Mouse (Mus musculus) intestine, embryonic 16.5 days (tissue): ENCODE data around the gene Stard13. TPM values are rescaled to one million over a fixed set of nuclear protein-coding genes. Genes with fewer than 3 reads are reported as not detected.
A peak's percentile ranks its signal among the peaks of the same experiment; 100 is the strongest.

Experiments used
- ATAC-seq: fragments of 200-750 bp; cut with Nextera tagmentation; 2 replicates; pipeline ENCODE4 v1.8.0; 2017; ENCODE audit warnings: moderate TSS enrichment, moderate library complexity
- H3K27ac ChIP-seq: fragments of 300-500 bp; sonication (generic); 2 replicates; pipeline ENCODE4 v1.5.1; 2014; ENCODE audit warnings: mild to moderate bottlenecking, low read length
- H3K27me3 ChIP-seq: fragments of 300-500 bp; sonication (generic); replicated peaks from 2 replicates; pipeline ENCODE4 v1.6.1; 2014; ENCODE audit warnings: low read length, control low read depth, mixed read lengths; ENCODE audit not compliant: control insufficient read depth, insufficient read depth
- H3K36me3 ChIP-seq: fragments of 300-500 bp; sonication (generic); 2 replicates; pipeline ENCODE4 v1.6.1; 2014; ENCODE audit warnings: low read length, control low read depth; ENCODE audit not compliant: control insufficient read depth, insufficient read depth
- H3K4me1 ChIP-seq: fragments of 300-500 bp; sonication (generic); 2 replicates; pipeline ENCODE4 v1.6.1; 2014; ENCODE audit warnings: low read length, control low read depth, mixed read lengths; ENCODE audit not compliant: control insufficient read depth, insufficient read depth
- H3K4me2 ChIP-seq: fragments of 300-500 bp; sonication (generic); 2 replicates; pipeline ENCODE4 v1.6.1; 2014; ENCODE audit warnings: low read depth, low read length, control low read depth
- H3K4me3 ChIP-seq: fragments of 300-500 bp; sonication (generic); 2 replicates; pipeline ENCODE4 v1.5.1; 2014; ENCODE audit warnings: mild to moderate bottlenecking, low read length
- H3K9ac ChIP-seq: fragments of 300-500 bp; sonication (generic); 2 replicates; pipeline ENCODE4 v1.6.1; 2014; ENCODE audit warnings: low read depth, low read length
- H3K9me3 ChIP-seq: fragments of 300-500 bp; sonication (generic); 2 replicates; pipeline ENCODE4 v1.6.1; 2016; ENCODE audit warnings: low read length, control low read depth; ENCODE audit not compliant: control insufficient read depth
- WGBS: fragments of 180-500 bp; shearing (Covaris S2); extraction: QIAGEN DNeasy Blood & Tissue Kit; methylation state at CpG from one replicate; pipeline ENCODE4 v1.1.7; 2014; 5-methylcytosine and 5-hydroxymethylcytosine counted together
- polyA plus RNA-seq: library from polyadenylated mRNA; unstranded; fragments of >200 nt; fragmentation: Nextera tagmentation; extraction: Ambion mirVana; gene quantifications from 2 replicates; pipeline ENCODE4 v1.2.1, GENCODE M21; 2015

Gene Stard13
- polyA plus RNA-seq, 1 experiment from 2014 or later = 10.7 TPM

DNA sequence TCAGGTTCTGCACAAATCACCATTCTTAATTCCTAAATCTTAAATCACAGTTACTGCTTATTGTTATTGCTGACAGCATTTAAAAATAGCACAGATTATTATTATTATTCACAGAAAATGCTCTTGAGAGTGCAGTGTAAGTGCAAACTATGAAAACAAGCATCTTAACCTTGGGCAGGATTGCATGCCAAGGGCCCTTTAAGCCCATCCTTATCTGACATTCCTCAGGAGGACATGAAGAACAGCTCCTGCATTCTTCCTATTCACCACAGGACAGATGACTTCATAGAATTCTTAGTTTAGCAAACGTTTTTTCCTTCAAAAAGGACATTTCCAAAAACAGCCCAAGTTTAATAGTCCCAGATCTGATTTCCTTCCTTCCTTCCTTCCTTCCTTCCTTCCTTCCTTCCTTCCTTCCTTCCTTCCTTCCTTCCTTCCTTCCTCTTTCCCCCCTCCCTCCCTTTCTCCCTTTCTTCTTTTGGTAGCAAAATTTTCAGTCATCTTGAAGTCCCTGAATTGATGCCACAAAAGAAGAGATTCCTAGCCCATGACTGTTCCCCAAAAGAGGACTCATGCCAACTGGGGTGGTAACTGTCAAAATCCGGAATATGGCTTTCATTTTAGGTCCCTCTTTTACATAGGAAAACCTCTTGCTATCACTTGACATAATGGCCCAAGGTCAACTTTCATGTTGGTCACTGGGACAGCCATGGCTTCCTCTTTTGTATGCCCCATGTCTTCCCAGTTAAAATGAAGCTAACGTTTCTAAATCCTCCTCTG lies 140.6 kb downstream of the Stard13 start:
- H3K36me3 ChIP-seq = peaks cover 7% of the 10 kb centered on the region
- H3K9me3 ChIP-seq = no peaks in the 10 kb centered on the region
- ATAC-seq = no peak
- H3K9ac ChIP-seq = no peak overlapping the region
- H3K27me3 ChIP-seq = no peaks in the 10 kb centered on the region
- H3K4me1 ChIP-seq = peaks cover 5% of the 10 kb centered on the region
- no peak overlapping the region for H3K27ac ChIP-seq
- H3K4me3 ChIP-seq = no peak overlapping the region
- WGBS = 70% methylated on average over 3 of the region's 3 CpGs
- no peak overlapping the region for H3K4me2 ChIP-seq

DNA sequence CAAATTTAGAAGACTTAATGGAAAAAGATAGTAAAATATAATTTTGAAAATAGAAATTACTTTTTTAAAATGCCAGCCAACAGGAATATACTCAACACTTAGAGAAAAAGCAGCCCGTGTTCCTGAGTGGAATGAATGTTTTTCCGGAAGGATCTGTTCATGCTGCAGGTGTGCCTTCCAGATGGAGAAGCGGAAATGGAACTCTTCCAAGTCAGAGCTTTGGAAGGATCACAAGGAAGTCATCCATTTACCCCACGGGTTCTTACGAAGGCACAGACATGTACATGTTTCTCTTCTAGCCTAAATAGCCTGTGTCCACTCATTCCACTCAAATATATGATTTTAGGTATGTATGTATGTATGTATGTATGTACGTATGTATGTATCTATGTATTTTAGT lies 142.6 kb downstream of the Stard13 start:
- H3K4me3 ChIP-seq = no peak overlapping the region
- no peak overlapping the region for H3K9ac ChIP-seq
- no peak overlapping the region for H3K4me2 ChIP-seq
- 76% methylated on average over 6 of the region's 6 CpGs for WGBS
- H3K36me3 ChIP-seq = peaks cover 7% of the 10 kb centered on the region
- H3K27me3 ChIP-seq = no peaks in the 10 kb centered on the region
- H3K4me1 ChIP-seq = peaks cover 12% of the 10 kb centered on the region
- ATAC-seq = no peak
- no peaks in the 10 kb centered on the region for H3K9me3 ChIP-seq
- H3K27ac ChIP-seq = no peak overlapping the region

DNA sequence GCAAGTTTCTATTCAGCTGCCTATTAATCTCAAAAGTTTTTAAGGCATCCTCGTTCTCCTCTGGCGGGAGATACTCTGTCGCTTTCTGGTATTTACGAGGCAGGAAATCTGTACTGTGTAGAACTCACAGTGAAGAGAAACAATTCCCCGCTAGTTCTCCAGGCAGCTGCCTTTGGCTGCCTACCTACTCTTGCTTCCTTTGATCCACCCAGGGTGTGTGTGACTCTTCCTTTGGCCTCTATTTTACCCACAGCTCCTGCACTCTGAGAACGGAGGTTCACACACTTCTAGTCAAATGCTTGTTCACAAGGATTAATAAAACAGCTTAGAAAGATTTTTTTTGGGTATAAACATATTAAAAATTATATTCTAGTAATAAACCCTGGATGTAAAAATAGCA lies 144.4 kb downstream of the Stard13 start:
- Histone ChIP-seq H3K9me3 (no peaks in the 10 kb centered on the region), H3K27me3 (no peaks in the 10 kb centered on the region), H3K27ac (no peak overlapping the region), H3K4me1 (peaks cover 10% of the 10 kb centered on the region), H3K4me3 (no peak overlapping the region), H3K4me2 (no peak overlapping the region), H3K36me3 (peaks cover 7% of the 10 kb centered on the region), H3K9ac (no peak overlapping the region)
- WGBS = 43% methylated on average over 6 of the region's 6 CpGs
- no peak for ATAC-seq

DNA sequence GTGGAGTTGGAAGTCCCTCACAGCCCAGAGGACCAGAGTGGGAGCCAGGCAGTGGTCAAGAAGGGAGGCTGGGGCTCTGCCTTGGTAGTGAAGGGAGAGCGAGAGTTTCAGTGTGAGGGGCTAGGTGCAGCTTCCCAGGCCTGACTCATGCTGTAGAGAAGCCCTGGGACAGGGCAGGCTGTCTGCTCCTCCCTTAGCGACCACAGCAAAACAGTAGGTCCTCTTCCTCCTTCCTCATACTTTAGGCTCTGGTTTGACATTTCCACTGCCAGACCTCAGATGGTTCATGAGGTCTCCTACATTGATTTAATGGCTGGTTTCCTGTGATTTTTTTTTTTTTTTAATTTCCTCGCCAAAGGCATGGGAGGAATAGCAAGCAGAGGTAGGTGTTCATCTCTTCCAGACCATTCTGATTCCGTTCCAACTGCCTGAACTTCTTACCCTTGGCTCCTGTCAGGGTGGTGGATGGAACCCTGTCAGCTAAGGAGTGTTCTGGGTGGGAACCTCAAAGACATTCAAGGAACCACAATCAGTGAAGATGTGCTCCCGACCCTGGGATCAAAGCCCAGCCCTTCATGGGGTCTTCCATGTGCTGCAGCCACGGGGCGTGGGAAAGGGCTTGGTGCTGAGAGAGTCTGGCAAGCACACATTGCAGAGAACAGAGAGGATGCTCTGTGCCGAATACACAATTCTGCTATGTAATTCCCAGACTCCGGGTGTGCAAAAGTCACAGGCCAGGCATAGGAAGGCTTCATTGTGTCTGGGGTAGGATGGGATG lies 147.0 kb downstream of the Stard13 start:
- peak overlapping the region; percentile 49; the same call in 1 of the 2 replicates for H3K27ac ChIP-seq
- H3K9ac ChIP-seq = no peak overlapping the region
- no peaks in the 10 kb centered on the region for H3K27me3 ChIP-seq
- H3K4me2 ChIP-seq = no peak overlapping the region
- H3K36me3 ChIP-seq = no peaks in the 10 kb centered on the region
- H3K9me3 ChIP-seq = no peaks in the 10 kb centered on the region
- 69% methylated on average over 9 of the region's 9 CpGs for WGBS
- no peak for ATAC-seq
- H3K4me3 ChIP-seq = no peak overlapping the region
- peaks cover 10% of the 10 kb centered on the region for H3K4me1 ChIP-seq

DNA sequence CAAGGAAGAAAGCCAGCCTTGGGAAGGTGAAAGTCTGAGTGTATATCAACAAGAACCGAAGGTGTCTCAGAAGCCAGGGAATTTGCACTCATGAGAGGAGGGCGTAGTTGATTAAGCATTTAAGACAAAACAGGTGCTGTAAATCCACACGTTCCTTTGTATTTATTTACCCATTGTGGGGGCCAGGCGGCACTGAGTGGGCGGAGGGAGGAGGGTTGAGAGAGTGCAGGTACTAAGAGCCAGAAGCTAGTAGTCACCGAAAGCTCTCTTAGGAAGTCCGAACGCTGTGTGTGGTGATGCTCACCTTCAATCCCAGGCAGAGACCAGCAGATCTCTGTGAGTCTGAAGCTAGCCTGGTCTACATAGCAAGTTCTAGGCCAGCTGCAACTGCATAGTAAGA lies 147.9 kb downstream of the Stard13 start:
- H3K4me3 ChIP-seq = no peak overlapping the region
- no peak for ATAC-seq
- no peak overlapping the region for H3K27ac ChIP-seq
- H3K36me3 ChIP-seq = no peaks in the 10 kb centered on the region
- H3K27me3 ChIP-seq = no peaks in the 10 kb centered on the region
- 70% methylated on average over 8 of the region's 8 CpGs for WGBS
- no peaks in the 10 kb centered on the region for H3K9me3 ChIP-seq
- peaks cover 10% of the 10 kb centered on the region for H3K4me1 ChIP-seq
- H3K4me2 ChIP-seq = no peak overlapping the region
- no peak overlapping the region for H3K9ac ChIP-seq

DNA sequence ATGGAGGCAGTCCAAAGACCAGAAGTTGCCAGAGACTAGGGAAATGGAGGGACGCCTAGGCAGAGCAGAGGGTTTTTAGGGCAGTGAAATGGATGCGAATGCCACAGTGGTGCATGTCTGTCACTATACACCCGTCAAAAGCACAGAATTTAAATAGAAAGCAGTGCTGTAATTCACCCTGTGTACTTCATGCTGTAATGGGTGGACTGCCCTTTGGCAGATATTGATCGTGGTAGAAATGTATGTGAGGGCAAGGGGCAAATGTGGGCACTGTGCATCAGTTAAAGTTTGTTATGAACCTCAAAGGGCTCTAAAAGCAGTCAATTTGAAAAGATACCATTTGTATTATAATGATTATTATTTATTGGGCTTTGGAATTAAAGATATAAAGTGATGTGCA lies 153.4 kb downstream of the Stard13 start:
- Histone ChIP-seq H3K4me3 (no peak overlapping the region), H3K27me3 (no peaks in the 10 kb centered on the region), H3K36me3 (no peaks in the 10 kb centered on the region), H3K9ac (no peak overlapping the region), H3K9me3 (0 out of 2 replicates have a peak, but pooled peaks cover 3% of the 10 kb centered on the region), H3K4me1 (no peaks in the 10 kb centered on the region), H3K27ac (no peak overlapping the region), H3K4me2 (no peak overlapping the region)
- ATAC-seq = no peak
- 85% methylated on average over 4 of the region's 4 CpGs for WGBS

DNA sequence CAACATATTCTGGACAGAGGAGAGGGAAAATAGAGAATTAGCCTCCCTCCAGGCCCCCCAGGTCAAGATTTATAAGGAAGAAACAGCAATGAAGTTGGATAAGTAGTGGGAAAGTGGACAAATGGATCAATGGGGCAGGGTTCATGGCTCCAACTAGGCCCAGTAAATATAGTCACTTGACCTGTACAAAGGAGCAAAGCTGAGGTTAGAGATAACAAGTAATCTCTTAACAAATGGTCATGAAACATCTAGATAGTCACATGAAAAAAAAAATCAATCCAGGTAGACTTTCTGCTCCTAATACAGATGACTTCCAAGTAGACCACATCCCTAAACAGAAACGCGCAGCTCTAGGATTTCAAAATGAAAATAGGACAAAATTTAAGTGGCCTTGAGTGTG lies 155.7 kb downstream of the Stard13 start:
- Histone ChIP-seq H3K36me3 (no peaks in the 10 kb centered on the region), H3K4me3 (no peak overlapping the region), H3K9me3 (0 out of 2 replicates have a peak, but pooled peaks cover 3% of the 10 kb centered on the region), H3K4me2 (no peak overlapping the region), H3K27me3 (no peaks in the 10 kb centered on the region), H3K27ac (no peak overlapping the region), H3K4me1 (no peaks in the 10 kb centered on the region), H3K9ac (no peak overlapping the region)
- no peak for ATAC-seq
- WGBS = 84% methylated on average over 2 of the region's 2 CpGs

DNA sequence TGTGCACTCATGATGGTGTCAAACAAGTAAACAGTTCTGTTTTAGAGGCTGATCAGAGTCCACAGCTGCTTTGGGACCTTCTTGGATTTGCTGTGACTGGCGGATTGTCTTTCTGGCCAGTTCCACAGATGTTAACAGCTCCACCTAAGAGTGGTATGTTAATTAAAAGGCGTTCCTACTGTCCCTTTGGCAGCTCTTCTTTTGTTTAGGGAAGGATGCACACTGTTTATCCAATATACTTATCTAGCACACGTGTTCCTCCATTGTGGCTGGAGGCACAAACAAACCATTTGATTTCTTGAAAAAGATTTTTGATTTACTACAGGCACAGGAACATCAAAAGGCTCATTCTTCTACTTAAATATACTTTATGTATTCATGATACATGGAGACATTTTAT lies 156.7 kb downstream of the Stard13 start:
- H3K9me3 ChIP-seq = 0 out of 2 replicates have a peak, but pooled peaks cover 3% of the 10 kb centered on the region
- H3K4me3 ChIP-seq = no peak overlapping the region
- no peak overlapping the region for H3K4me2 ChIP-seq
- no peaks in the 10 kb centered on the region for H3K27me3 ChIP-seq
- H3K36me3 ChIP-seq = 0 out of 2 replicates have a peak, but pooled peaks cover 3% of the 10 kb centered on the region
- WGBS = 53% methylated on average over 3 of the region's 3 CpGs
- no peaks in the 10 kb centered on the region for H3K4me1 ChIP-seq
- H3K27ac ChIP-seq = no peak overlapping the region
- no peak for ATAC-seq
- no peak overlapping the region for H3K9ac ChIP-seq

DNA sequence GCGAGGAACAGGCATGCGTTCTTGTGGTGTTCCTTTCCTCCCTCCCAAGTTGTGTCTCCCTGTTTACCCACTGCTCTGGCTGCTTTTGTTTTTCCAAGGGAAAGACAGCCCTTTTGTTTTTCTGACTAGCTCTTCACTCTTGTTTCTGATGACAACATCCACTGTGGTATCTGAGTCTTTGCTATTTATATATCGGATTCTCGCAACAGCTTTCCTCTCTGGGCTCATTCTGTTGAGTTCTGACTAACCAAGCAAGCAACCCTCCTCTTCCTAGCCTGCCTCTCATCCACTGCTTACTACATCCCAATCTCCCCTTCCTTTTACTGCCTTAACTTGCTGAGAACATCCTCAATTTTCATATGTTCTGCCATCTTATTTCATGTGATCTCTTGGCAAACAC lies 159.4 kb downstream of the Stard13 start:
- no peak for ATAC-seq
- WGBS = 91% methylated on average over 4 of the region's 4 CpGs
- Histone ChIP-seq H3K27me3 (no peaks in the 10 kb centered on the region), H3K4me2 (no peak overlapping the region), H3K36me3 (0 out of 2 replicates have a peak, but pooled peaks cover 3% of the 10 kb centered on the region), H3K4me1 (0 out of 2 replicates have a peak, but pooled peaks cover 3% of the 10 kb centered on the region), H3K9me3 (0 out of 2 replicates have a peak, but pooled peaks cover 3% of the 10 kb centered on the region), H3K9ac (no peak overlapping the region), H3K27ac (no peak overlapping the region), H3K4me3 (no peak overlapping the region)
